Mouse (Mus musculus) G1E (cell line): Measurements from ENCODE around the gene Cavin1.

Experiments
- CTCF ChIP-seq: IDR thresholded peaks from 2 replicates; pipeline ENCODE4 v1.5.1; 2012; ENCODE audit warnings: low read depth, low read length, inconsistent platforms, mixed read lengths
- GATA1 ChIP-seq: IDR thresholded peaks from 2 replicates; pipeline ENCODE4 v1.6.1; 2012; ENCODE audit warnings: borderline replicate concordance, low read length, inconsistent platforms, mixed read lengths
- POLR2AphosphoS5 ChIP-seq: IDR thresholded peaks from 2 replicates; pipeline ENCODE4 v1.6.1; 2012; ENCODE audit warnings: low read depth, low read length, inconsistent platforms; ENCODE audit not compliant: insufficient replicate concordance
- TAL1 ChIP-seq: conservative IDR thresholded peaks from 2 replicates; pipeline ENCODE4 v1.6.1; 2012; ENCODE audit warnings: low read depth, low read length, inconsistent platforms, mixed read lengths

GRCm38 (mm10) chr11:100965760-100966159, 4.9 kb downstream of the Cavin1 start:
- TF ChIP-seq CTCF: no peak
- TF ChIP-seq GATA1: no peak
- no peak for TF ChIP-seq TAL1
- no peak for TF ChIP-seq POLR2AphosphoS5
